Mouse (Mus musculus) E14TG2a.4 (cell line): Measurements from ENCODE around the gene Gpkow.

ENCODE experiments used
- H3K27me3 ChIP-seq: 2 replicates; pipeline ENCODE4 v1.6.1; 2014; ENCODE audit warnings: low read length, control low read depth; ENCODE audit not compliant: insufficient read depth
- H3K36me3 ChIP-seq: 2 replicates; pipeline ENCODE4 v1.6.1; 2014; ENCODE audit warnings: low read length, control low read depth; ENCODE audit not compliant: insufficient read depth
- H3K4me1 ChIP-seq: replicated peaks from 2 replicates; pipeline ENCODE4 v1.6.1; 2014; ENCODE audit warnings: low read depth, low read length, control low read depth
- H3K4me3 ChIP-seq: replicated peaks from 2 replicates; pipeline ENCODE4 v1.5.1; 2014; ENCODE audit warnings: mild to moderate bottlenecking, low read length
- H3K9me3 ChIP-seq: 2 replicates; pipeline ENCODE4 v1.6.1; 2014; ENCODE audit warnings: low read length, control low read depth
- CTCF ChIP-seq: conservative IDR thresholded peaks from 2 replicates; pipeline ENCODE4 v1.5.1; 2014; ENCODE audit warnings: low read length
- NANOG ChIP-seq: IDR thresholded peaks from 2 replicates; pipeline ENCODE4 v1.6.1; 2014; ENCODE audit warnings: borderline replicate concordance, low read length, mixed read lengths
- POU5F1 ChIP-seq: IDR thresholded peaks from 2 replicates; pipeline ENCODE4 v1.6.1; 2014; ENCODE audit warnings: low read length, borderline replicate concordance

Gene Gpkow

GRCm38 (mm10) chrX:7721514-7722281, 24.8 kb downstream of the Gpkow start, which contains the start of gene Gm45208:
Gene Gm45208 (plus strand): TSS chrX:7722245.
- TF ChIP-seq NANOG: no peak
- peaks cover 36% of the 10 kb centered on the region for H3K4me1 ChIP-seq
- no peaks in the 10 kb centered on the region for H3K9me3 ChIP-seq
- peak within 1 kb of the TSS; percentile 84 for H3K4me3 ChIP-seq
- peaks cover 32% of the 10 kb centered on the region for H3K36me3 ChIP-seq
- H3K27me3 ChIP-seq: no peaks in the 10 kb centered on the region

- H3K36me3 ChIP-seq: peaks cover 37% of the 10 kb centered on the region
- H3K27me3 ChIP-seq: no peaks in the 10 kb centered on the region
- H3K4me1 ChIP-seq: peaks cover 41% of the 10 kb centered on the region
- H3K9me3 ChIP-seq: no peaks in the 10 kb centered on the region
- H3K4me3 ChIP-seq: peak overlapping the region; percentile 84
- TF ChIP-seq CTCF: no peak
- TF ChIP-seq POU5F1: no peak
Measured at GRCm38 (mm10) chrX:7722282-7722611, 25.3 kb downstream of the Gpkow start.

GRCm38 (mm10) chrX:7722691-7723090, 25.8 kb downstream of the Gpkow start:
- H3K9me3 ChIP-seq: no peaks in the 10 kb centered on the region
- peak overlapping the region; percentile 84 for H3K4me3 ChIP-seq
- H3K36me3 ChIP-seq: peaks cover 42% of the 10 kb centered on the region
- H3K27me3 ChIP-seq: no peaks in the 10 kb centered on the region
- peaks cover 46% of the 10 kb centered on the region for H3K4me1 ChIP-seq
- TF ChIP-seq NANOG (no peak), CTCF (no peak), POU5F1 (no peak)

- H3K9me3 ChIP-seq: no peaks in the 10 kb centered on the region
- H3K4me1 ChIP-seq: peaks cover 51% of the 10 kb centered on the region
- peaks cover 43% of the 10 kb centered on the region for H3K36me3 ChIP-seq
- no peaks in the 10 kb centered on the region for H3K27me3 ChIP-seq
- no peak for TF ChIP-seq NANOG
- TF ChIP-seq POU5F1: no peak
- no peak for TF ChIP-seq CTCF
- peak overlapping the region; percentile 84 for H3K4me3 ChIP-seq
Measured at GRCm38 (mm10) chrX:7724135-7724534, 27.2 kb downstream of the Gpkow start.

GRCm38 (mm10) chrX:7725841-7726240, 28.9 kb downstream of the Gpkow start:
- Histone ChIP-seq H3K36me3 (peaks cover 45% of the 10 kb centered on the region), H3K27me3 (no peaks in the 10 kb centered on the region), H3K4me1 (peaks cover 61% of the 10 kb centered on the region), H3K4me3 (peak overlapping the region; percentile 78), H3K9me3 (no peaks in the 10 kb centered on the region)
- TF ChIP-seq CTCF: no peak
- no peak for TF ChIP-seq POU5F1
- no peak for TF ChIP-seq NANOG

- peaks cover 61% of the 10 kb centered on the region for H3K4me1 ChIP-seq
- peak overlapping the region; percentile 78 for H3K4me3 ChIP-seq
- no peaks in the 10 kb centered on the region for H3K9me3 ChIP-seq
- TF ChIP-seq NANOG (no peak), POU5F1 (no peak), CTCF (no peak)
- H3K36me3 ChIP-seq: peaks cover 52% of the 10 kb centered on the region
- H3K27me3 ChIP-seq: no peaks in the 10 kb centered on the region
Measured at GRCm38 (mm10) chrX:7727176-7727575, 30.2 kb downstream of the Gpkow start.

- Histone ChIP-seq H3K4me3 (peak within 1 kb of the TSS; percentile 78), H3K27me3 (no peaks in the 10 kb centered on the region), H3K9me3 (no peaks in the 10 kb centered on the region), H3K36me3 (peaks cover 57% of the 10 kb centered on the region), H3K4me1 (peaks cover 63% of the 10 kb centered on the region)
- no peak for TF ChIP-seq CTCF
- no peak for TF ChIP-seq POU5F1
- TF ChIP-seq NANOG: no peak
Measured at GRCm38 (mm10) chrX:7728215-7728921, 31.4 kb downstream of the Gpkow start, which contains the start of gene Praf2. Gene Praf2 (plus strand): TSS chrX:7728439.

GRCm38 (mm10) chrX:7728922-7729265, 32.0 kb downstream of the Gpkow start:
- Histone ChIP-seq H3K27me3 (no peaks in the 10 kb centered on the region), H3K4me3 (peak overlapping the region; percentile 78), H3K9me3 (no peaks in the 10 kb centered on the region), H3K36me3 (peaks cover 52% of the 10 kb centered on the region), H3K4me1 (peaks cover 60% of the 10 kb centered on the region)
- TF ChIP-seq CTCF (no peak), POU5F1 (no peak), NANOG (no peak)
